Mouse (Mus musculus): ENCODE measurements around the gene Abhd15. TPM values are rescaled to one million over a fixed set of nuclear protein-coding genes. Genes with fewer than 3 reads are reported as not detected.

Abhd15 gene
- total RNA-seq, 2 experiments from 2014 or later: 0.77 to 1.3 TPM

DNA sequence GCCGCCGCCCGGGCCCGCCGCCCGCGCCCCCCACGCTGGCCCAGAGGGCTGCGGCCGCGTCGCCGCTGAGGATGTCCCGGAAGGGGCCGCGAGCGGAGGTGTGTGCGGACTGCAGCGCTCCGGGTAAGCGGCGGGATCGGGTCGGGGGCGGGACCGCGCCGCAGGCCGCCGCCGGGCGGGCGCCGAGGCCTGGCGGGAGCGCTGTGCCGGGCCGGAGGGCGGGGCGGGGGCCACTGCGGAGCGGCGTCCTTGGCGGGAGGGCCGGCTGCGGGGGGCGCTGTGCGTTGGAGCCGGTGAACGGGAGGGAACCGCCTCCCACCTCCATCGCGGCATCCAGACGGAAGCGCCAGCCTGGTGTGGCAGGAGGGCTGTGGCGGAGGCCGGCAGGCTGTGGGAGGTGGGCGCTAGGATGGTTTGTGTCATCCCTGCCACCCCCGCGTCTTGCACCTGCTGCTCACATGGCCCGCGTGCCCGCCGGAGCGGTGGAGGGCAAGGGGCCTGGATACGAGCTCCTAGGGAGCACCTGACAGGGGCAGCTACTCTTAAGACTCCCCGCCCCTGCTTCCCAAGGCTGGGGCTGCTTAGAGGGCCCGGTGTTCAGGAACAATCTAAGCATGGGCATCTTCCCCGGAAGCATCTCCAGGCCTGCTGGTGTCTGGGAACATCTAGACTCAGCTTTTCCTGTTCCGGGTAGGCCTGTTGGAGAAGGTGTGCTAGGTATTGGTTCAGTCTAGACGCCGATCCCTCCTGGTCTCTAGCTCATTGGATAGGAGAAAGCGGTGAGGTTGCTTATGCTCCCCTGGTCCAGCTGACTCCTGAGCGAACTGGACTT lies 21.2 kb upstream of the Abhd15 start, which contains the start of gene Git1:
TSS of gene Git1 (plus strand) at position 51 of the 832 bp plus-strand sequence.
- peak; percentile 67 to 75 for DNase-seq (ENCODE audit: low spot score in 2 of 2)

DNA sequence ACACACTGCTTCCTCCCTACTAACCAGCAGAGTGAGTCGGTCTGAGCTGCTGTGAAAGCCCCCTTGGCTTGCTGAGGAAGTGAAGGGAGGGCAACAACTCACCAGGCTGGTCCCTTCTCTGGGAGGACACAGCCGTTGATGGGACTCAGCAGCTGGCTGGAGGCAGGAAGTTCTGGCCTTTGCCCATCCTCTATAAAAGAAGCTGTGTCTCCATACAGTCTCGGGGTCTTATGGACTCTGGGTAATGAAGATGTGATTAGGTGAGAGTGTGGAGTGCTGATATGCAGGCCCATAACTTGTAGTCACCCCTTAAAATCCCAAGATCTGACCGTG lies 20.6 kb upstream of the Abhd15 start:
- DNase-seq (ENCODE audit: low spot score in 2 of 2): no peak

DNA sequence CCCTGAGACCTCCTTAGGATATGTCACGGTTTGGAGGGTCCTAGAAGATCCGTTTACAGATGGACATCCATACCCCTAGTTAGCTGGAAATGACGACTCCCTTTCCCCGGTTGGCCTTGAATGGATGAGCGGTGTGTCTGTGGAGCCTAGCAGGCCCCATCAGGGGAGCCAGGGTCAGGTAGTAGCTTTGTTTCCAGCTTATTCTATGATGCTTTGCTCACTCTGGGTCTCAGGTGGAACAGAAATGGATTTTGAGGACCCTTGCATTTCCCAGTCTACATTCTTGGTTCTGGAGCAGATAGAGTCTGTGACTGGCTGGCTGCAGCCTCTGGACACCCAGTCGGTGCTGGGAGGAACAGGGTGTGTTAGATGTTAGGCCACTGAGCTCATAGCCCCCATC lies 20.1 kb upstream of the Abhd15 start:
- no peak for DNase-seq (ENCODE audit: low spot score in 2 of 2)

DNA sequence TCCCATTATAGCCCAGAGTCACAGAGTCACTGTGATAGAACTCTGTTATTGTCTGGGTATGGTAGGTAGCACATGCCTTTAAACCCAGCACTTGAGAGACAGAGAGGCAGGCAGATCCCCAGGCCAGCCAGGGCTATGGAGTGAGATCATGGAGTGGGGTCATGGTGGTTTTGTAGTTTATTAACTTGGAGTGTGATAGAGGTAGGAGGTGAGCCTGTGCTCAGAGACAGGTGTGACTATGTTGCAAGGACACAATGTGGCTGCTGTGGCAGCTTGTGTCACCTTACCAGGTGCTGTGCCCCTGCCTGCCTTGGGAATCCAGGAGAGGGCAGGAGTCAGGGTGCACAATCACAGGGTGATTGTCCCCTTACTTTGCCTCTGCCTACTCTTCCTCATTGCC lies 19.4 kb upstream of the Abhd15 start:
- no peak for DNase-seq (ENCODE audit: low spot score in 2 of 2)

DNA sequence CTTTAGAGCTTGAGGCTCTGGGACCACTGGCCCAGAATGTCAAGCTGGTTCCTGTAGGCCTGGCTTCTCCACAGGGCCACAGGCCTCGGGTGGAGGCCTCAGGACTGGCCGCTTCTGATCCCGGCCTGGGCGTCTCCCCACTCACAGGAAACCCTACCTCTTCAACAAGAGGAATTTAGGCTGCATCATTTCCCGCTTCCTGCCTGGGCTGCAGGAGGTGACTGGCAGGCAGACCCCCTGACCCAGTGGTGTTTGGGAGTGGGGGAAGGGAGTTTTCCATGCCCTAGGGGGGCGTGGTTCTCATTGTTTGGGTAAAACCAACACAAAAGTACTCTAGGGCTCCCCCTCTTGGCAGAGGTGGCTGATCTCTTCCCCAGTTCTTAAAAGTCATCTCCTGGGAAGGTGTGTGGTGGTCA lies 17.6 kb upstream of the Abhd15 start:
- no peak for DNase-seq (ENCODE audit: low spot score in 2 of 2)

DNA sequence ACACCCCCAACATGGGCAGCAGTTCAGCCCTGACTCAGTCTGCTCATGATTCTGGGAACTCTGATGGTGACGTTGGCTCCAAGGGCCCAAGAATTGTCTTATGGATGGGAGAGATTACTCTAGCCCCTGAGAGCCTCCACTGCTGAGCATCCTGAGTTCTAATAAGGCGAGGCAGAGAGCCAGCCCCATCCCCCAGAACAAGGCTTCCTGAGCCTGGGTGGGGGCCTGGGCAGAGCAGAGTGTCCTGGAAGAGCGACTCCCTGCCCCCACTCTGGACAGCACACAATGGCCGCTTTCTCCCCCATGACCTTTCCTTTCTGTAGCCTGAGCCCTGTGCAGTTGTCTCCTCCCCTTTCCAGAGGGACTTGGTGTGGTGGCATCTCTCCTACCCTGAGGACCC lies 17.1 kb upstream of the Abhd15 start:
- DNase-seq (ENCODE audit: low spot score in 2 of 2): no peak

DNA sequence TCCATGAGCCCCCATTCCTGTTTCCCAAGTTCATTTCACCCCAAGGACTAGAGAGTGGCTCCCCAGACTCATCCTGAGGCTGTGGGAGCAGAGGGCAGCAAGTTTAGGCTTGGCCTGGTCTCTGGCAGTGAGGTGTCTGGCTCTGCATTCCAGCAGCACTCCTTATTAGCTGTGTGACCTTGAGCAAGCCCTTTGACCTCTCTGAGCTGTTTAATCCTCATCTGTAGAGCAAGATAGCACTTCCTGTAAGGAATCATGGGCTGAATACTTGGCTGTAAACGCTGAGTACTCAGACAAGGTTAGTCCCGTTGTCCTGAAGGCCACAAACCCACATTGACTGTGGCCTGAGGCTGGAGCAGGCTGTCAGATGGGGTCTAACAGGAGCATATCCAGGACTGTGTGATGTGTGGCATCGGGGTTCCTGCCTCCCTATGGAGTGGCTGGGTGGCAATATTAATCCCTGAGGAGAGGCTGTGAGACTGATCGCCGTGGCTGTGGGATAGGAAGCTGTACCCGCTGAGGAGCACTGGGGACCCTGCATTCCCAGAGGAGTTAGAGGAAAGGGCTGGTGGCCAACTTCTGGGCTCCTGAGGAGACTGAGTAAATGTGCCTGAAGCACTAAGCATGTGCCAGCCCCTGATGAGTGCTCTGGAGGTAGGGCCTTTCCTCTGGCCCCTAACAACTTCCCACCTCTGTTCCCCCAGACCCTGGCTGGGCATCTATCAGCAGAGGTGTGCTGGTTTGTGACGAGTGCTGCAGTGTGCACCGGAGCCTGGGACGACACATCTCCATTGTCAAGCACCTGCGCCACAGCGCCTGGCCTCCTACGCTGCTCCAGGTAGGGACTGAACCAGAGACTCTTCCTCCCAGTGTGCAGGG lies 16.4 kb upstream of the Abhd15 start:
- DNase-seq (ENCODE audit: low spot score in 2 of 2): no peak

DNA sequence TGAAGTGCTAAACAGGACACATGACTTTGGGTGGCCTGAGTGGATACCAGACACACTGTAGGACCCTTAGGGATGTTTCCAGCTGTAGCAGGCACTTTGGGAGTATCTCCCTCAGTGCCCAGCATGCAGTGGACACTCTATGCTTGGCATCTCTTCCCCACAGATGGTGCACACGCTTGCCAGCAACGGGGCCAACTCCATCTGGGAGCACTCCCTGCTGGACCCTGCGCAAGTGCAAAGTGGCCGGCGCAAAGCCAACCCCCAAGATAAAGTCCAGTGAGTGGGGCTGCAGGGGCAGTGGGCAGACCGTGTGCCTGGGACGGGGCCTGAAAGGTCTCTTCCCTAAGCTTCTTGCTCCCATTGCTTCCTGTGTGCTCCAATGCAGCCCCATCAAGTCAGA lies 15.6 kb upstream of the Abhd15 start:
- DNase-seq (ENCODE audit: low spot score in 2 of 2): no peak

DNA sequence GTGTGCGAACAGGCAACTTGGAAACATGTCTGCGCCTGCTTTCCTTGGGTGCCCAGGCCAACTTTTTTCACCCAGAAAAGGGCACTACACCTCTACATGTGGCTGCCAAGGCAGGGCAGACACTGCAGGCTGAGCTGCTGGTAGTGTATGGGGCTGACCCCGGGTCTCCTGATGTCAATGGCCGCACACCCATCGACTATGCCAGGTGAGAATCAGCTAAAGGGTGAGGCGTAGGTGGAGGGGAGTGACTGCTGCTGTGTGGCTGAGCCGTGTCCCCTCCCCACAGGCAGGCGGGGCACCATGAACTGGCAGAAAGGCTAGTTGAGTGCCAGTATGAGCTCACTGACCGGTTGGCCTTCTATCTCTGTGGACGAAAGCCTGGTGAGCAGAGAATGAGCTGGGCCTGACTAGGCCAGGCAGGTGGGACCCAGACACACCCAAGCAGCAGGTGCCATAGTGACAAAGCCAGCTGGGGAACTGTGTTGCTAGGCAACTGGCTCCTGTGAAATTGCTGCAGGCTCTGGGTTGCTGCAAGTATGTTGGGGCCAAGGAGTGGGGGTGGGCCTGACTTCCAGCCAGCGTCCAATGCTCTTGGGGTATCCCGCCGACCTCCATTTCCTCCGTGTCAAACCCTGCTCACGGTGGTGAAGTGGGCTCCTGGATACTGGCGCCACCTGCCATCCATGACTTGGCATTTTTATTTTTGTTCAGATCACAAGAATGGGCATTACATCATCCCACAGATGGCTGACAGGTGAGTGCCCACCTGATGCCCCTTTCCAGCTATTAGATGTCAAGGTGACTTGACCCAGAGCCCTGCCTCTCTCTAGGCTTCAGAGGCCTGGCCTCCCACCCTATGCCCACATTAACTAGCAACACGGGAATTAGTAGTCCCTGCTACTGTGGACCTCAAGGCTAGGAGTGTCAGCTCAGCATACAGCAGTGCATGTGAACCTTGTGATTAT lies 14.3 kb upstream of the Abhd15 start:
- DNase-seq (ENCODE audit: low spot score in 2 of 2): no peak

DNA sequence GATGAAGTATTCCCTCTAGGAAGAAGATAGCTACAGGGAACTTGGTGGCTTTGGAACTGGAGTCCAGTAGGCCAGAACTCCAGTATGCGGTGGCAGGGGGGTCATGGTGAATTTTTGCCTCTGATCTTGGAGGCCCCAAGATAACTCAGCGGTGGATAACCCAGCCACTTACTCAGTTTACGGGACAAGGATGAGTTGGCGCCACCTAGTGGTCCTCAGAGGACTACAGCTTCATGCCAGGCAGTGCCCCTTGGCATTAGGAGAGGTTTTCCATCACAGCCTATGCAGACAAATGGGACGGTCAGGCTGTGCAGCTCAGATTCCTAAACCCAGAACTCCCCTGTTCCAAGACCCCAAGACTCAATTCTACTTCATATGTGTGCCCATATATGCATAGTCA lies 13.5 kb upstream of the Abhd15 start:
- peak; percentile 78 to 86 for DNase-seq (ENCODE audit: low spot score in 2 of 2)

DNA sequence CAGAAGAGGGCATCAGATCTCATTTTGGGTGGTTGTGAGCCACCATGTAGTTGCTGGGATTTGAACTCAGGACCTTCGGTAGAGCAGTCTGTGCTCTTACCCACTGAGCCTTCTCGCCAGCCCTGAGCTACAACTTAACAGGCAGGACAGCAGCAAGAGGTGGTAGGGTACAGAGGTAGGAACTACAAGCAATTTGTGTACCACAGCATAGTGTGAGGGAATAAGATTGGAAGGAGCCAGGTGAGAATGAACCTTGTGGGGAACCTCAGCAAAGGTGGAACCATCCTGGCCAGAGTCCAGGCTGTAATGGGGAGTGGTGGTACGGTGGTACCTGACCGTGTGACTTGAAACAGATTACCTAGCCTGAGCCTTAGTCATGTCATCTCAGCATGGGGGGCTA lies 12.9 kb upstream of the Abhd15 start:
- DNase-seq (ENCODE audit: low spot score in 2 of 2): no peak

DNA sequence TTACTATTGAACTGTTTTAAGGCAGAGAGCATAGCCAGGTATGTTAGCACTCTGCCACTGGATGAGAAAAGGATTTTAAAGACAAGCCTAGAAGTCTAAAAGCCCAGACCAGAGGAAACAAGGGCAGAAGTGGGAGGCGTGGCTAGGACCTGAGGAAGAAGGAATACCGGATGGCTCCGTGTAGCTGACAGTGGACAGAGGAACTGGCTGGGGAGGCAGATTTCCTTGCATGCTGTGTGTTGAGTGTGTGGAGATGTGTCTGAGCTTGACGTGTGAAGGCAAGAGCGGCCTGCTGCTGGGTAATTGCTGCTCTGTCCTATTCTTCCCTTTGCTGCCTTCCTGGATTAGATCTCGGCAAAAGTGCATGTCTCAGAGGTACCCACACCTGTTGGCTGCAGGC lies 12.4 kb upstream of the Abhd15 start:
- no peak for DNase-seq (ENCODE audit: low spot score in 2 of 2)

DNA sequence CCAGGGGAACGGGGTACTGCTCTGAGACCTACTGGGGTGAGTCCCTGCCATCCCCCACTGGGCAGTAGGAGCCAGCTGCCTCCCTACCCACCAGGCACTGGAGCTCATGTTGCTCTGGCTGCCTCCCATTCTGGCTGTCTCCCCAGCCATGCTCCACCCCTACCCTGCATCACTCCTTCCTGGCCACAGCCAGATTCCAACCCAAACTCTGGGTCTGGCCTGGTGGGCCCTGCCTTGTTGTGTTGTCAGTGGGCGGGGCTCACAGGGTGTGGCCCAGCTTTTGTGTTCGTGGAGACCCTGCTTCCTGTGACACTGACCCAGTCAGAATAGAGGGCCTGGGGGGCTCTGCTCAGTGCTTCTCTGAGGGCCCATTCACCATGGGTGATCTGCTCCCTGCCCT lies 11.4 kb upstream of the Abhd15 start:
- no peak for DNase-seq (ENCODE audit: low spot score in 2 of 2)

DNA sequence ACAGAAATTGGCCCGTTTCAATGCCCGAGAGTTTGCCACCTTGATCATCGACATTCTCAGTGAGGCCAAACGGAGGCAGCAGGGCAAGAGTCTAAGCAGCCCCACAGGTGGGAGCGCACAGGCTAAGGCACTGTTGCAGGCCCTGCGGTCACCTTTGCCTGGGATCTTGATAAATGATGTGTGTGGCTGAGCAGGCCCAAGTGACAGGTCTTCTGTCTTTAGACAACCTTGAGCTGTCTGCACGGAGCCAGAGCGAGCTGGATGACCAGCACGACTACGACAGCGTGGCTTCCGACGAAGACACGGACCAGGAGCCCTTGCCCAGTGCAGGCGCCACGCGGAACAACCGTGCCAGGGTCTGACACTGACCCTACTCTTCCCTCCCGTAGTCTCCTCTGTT lies 10.5 kb upstream of the Abhd15 start:
- no peak for DNase-seq (ENCODE audit: low spot score in 2 of 2)

DNA sequence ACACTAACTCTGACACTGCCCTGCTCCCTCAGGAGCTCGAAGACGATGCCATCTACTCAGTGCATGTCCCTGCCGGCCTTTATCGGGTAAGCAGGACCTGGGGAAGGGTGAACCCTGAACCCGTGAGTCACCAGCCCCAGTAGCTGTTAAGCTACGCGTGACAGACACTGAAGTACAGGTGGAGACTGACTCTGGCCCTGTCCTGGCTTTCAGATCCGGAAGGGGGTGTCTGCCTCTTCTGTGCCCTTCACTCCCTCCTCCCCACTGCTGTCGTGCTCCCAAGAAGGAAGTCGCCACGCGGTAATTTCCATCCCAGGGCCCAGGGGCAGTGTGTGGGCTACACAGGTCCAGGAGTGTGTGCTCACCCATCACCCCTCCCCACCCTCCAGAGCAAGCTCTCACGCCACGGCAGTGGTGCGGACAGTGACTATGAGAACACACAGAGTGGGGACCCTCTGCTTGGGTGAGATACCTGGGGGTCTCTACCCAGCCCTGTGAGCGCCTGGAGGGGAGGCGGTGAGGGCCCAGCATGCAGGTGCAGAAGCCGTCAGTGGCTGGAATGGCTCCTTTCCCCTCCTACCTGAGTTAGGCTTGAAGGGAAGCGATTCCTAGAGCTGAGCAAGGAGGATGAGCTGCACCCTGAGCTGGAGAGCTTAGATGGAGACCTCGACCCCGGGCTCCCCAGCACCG lies 9.5 kb upstream of the Abhd15 start:
- DNase-seq (ENCODE audit: low spot score in 2 of 2): no peak

DNA sequence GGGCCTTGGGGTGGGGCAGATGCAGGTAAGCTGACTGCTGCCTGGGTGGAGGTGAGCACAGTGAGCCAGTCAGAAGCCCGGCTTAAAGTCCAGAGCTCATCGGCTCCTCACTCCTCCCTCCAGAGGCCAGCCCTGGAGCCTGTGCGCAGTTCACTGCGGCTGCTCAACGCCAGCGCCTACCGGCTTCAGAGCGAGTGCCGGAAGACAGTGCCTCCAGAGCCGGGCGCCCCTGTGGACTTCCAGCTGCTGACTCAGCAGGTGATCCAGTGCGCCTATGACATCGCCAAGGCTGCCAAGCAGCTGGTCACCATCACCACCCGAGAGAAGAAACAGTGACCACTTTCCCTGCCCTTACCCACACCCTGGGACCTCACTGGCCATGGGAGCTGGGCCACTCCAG lies 8.6 kb upstream of the Abhd15 start:
- no peak for DNase-seq (ENCODE audit: low spot score in 2 of 2)

DNA sequence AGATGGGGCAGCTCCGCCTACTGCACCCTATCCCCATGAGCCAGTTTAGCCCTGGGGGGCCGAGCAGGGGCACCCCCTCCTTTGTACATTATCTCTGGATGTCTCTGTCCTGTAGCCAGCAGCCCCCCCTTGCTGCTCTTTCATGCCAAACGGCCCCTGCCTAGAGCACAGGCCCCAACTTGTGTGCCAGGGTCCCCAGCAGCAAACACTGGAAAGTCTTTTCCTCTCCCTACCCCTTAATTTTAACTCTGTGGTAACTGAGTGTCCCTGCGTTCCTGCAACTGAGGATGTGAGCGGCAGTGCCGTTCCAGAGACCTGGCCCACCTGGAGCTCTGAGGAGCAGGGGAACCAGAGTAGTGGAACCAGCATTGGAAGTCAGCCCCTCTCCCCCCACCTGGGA lies 8.0 kb upstream of the Abhd15 start:
- DNase-seq (ENCODE audit: low spot score in 2 of 2): no peak

DNA sequence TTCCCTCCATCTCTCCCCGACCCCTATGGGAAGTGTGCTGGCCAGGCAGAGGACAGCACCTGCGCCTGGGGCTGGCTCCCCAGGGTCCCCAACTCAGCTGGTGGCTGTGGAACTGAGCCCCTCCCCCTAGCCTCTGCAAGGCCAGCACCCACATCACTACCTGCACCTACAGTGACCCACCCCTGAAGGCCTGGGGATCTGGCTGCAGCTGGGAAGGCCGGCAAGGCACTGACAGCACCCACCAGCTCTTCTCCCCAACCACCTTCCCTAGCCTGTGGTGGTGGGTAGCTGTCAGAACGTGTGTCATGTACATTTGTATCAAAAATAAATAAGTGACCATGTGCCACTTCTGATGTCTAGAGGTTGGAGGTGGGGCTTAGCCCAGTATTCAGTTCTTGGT lies 7.5 kb upstream of the Abhd15 start:
- no peak for DNase-seq (ENCODE audit: low spot score in 2 of 2)

DNA sequence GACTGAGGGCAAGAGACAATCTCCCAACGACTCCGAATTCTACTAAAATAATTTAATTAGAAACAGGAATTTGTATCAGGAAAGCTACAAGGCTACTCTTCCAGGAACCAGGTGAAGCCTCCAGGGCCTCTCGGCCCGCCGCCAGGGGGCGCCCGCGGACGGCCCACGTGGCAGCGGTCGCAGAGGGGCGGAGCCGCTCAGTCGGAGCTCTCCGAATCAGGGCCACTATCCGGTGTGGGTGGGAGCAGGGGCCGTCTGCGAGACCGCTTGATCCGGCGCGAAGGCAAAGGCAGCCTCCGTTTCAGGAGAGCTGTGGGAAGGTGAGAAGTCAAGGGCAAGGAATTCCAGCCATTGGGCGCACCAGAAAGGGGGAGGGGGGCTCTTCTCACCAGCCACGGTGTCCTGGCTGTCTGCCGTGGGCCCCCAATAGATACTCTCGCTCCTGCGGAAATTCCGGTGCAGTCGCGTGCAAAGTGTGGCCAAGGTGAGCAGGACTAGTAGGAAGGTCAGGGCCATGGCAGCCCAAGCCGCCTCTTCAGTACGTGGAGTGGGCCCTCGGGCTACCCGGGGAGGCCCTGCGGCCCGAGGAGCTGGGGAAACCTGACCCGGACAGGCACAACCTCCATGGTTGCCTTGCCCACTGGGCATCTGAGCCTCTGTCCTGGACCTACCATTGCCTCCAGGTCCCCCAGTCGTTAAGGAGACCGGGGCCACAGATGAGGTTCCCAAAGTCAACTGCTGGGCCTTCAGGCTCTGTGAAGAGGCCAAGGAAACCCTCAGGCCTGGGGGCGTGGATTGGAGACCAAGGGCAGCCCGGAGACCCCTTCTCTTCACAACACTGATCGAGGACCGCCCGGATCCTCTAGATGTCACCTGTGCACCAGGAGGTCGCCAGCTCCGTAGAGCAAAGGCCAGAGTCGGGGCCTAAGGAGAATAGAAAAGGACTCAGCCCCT lies 6.6 kb upstream of the Abhd15 start:
- DNase-seq (ENCODE audit: low spot score in 2 of 2): peak; percentile 82 to 89

DNA sequence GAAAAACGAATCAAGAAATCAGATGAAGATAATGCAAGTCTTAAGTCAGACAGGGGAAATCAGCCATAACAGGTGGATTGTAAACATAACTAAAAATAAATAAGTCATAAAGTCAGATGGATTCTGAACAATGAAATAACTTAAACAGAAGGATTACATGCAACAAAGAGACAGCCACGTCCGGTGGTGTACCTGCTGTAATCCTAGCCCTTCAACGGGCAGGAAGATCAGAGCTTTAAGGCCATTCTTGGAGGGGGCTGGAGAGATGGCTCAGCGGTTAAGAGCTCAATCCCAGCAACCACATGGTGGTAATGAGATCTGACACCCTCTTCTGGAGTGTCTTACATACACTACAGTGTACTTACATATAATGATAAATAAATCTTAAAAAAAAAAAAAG lies 3.6 kb upstream of the Abhd15 start:
- DNase-seq (ENCODE audit: low spot score in 2 of 2): no peak

Data from left cerebral cortex, adult 18-20 months (tissue).